Mouse (Mus musculus) common myeloid progenitor, adult 5-6 weeks (primary cell): Measurements from ENCODE around the gene Ccl20. TPM values are rescaled to one million over a fixed set of nuclear protein-coding genes. Genes with fewer than 3 reads are reported as not detected.

Experiments
- ATAC-seq: replicated peaks from 2 replicates; pipeline ENCODE4 v1.8.0; 2016; ENCODE audit warnings: low read depth, mild to moderate bottlenecking, moderate TSS enrichment, inconsistent platforms; ENCODE audit not compliant: poor library complexity, severe bottlenecking
- total RNA-seq: library from RNA; stranded (forward); fragments of 200-1000, 187-1606 nt; gene quantifications from 2 replicates; pipeline ENCODE4 v1.2.3, GENCODE M21; 2017

The Ccl20 gene
- total RNA-seq: not detected in 2 replicates

DNA sequence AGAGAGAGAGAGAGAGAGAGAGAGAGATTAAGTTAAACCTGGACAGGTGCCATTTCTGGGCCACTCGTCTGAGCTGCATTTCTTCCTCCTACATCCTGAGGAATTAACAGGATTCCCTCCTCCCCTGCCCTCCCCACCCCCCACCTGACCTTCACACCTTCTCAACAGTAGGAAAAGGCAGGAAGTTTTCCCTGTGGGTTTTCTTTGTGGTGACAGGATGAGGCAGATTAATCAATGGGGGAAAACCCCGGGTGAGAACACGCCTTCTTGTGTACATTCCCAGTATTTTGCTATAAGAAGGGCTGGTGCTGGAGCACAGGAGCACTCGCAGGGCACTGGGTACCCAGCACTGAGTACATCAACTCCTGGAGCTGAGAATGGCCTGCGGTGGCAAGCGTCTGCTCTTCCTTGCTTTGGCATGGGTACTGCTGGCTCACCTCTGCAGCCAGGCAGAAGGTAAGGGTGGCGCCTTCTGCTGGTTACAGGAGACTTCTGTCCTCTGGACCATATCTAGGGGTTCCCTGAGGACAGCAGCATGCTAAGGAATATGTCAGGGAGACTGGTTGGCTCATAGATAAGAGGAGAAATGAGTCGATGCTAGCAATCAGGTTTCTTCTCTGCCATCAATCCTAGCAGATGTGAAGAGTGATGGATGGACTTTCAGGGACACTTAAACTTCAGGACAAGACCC is at the start of gene Ccl20:
Ccl20 (plus strand) TSS at position 320 of the 691 bp plus-strand sequence.
- ATAC-seq: no peak

DNA sequence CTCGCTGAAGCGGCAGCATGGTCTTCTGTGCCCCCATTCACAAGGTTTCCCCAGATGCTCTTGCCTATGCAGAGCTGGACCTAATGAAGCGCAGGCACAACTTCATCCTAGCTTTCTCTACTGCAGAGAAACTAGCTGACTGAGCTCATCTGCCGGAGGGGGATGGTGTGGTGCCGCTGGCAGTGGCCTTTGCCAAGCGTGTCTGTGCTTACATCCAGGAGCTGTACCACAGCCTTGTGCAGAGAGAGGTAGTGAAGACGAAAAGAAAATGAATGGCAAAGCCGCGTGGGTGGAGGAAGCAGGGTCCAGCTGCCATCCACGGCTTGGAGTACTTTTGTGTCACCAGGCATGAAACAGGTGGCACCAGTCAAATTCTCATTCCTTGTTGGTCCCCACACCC is 49.4 kb upstream of the Ccl20 start:
- ATAC-seq: no peak

GRCm38 (mm10) chr1:83075526-83076189 is 40.9 kb upstream of the Ccl20 start:
- ATAC-seq: no peak

DNA sequence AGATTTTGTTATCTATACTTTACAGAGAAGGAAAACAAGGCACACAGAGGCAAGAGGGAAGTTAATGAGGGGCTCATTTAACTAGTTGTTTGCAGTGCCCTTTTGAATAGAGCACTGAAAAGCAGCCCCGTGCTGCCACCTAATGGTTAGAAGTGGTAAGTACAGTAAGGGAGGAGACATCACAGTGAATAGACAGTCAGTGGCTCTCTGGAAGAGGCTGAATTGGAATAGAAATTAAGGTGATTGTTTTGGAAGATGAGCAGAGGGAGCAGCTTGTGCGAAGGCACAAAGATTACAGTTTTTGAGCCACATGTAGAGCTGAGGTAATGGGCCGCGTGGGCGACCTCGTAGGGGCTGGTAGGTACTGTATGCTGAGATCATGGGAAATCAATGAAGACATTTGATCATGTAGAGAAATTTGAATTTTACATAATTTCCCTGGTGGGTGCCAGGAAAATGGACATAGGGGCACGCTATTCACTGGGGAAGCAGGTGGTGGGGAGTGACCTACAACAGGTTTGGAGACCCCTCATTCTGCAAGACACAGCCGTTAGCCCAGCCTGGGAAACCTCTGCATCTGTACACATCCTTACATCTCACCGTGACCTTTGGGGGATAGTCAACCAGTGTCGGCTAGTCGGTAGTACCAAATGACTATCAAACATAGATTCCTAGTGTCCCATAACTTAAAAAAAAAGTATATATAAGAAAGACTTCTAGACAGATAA is 40.2 kb upstream of the Ccl20 start:
- ATAC-seq: peak; percentile 98

- ATAC-seq: 0 out of 2 replicates have a peak, but pooled peaks have one; percentile 7
Observed at GRCm38 (mm10) chr1:83077016-83077415, 39.5 kb upstream of the Ccl20 start.

GRCm38 (mm10) chr1:83084790-83085189 is 31.8 kb upstream of the Ccl20 start:
- no peak for ATAC-seq

GRCm38 (mm10) chr1:83091268-83091667 is 25.3 kb upstream of the Ccl20 start:
- ATAC-seq: no peak

GRCm38 (mm10) chr1:83096935-83097334 is 19.6 kb upstream of the Ccl20 start:
- no peak for ATAC-seq

DNA sequence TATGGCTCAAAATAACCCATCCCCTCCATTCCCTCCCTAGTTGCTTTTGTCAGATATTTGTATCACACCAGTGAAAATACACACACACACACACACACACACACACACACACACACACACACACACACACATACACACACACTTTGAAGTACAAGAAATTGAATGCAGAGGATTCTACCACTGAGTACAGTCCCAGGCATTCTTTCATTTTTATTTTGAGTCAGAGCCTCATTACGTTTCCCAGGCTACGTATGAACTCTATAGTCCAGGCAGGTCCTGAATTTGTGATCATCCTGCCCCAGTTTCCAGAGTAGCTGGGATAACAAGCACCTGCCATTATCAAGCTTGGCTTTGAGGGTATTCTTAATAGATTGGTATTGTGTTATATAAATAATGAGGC is 17.4 kb upstream of the Ccl20 start:
- ATAC-seq: no peak

- no peak for ATAC-seq
Observed at GRCm38 (mm10) chr1:83099580-83100137, 16.9 kb upstream of the Ccl20 start.

- ATAC-seq: no peak
Observed at GRCm38 (mm10) chr1:83101891-83102290, 14.7 kb upstream of the Ccl20 start.

DNA sequence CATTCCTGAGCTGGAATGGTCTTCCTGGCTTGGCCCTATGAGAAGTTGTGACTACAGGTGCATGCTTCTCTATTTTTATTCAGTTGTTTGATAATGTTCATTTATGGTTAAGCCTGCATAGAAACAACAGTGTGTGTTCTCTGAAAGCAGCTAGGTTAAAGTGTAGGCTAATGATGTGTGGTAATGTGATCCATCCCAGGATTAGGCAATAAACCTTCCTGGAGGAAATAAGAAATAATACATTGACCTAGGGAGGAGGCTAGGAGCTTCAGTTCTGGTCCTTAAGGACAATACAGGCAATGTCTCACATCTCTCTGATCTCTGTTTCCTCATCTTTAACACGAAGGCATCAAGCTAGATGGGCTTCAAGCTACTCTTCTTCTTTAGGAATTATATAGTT is 11.1 kb upstream of the Ccl20 start:
- ATAC-seq: no peak

GRCm38 (mm10) chr1:83107410-83107978 is 9.1 kb upstream of the Ccl20 start:
- ATAC-seq: no peak

DNA sequence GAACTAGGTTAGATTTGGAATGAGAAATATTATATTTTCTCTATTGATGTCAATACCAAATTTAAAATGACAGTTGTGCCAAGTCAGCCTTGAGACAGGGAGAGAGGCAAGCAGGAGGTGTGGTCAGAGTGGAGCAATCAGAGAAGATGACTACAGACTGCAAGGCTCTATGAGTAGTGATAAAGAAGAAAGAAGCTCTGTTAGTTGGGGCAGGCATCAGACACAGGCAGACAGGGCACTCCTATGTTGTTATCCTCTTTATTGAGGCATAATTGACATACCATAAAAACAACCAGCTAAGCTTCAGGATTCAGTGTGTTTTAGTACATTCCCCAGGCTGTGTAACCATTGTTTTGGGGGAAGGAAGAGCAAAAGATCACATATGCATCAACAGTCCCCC is 5.6 kb upstream of the Ccl20 start:
- ATAC-seq: no peak

GRCm38 (mm10) chr1:83111726-83112125 is 4.8 kb upstream of the Ccl20 start:
- ATAC-seq: no peak

GRCm38 (mm10) chr1:83117217-83117616 is 651 bp downstream of the Ccl20 start:
- ATAC-seq: no peak

DNA sequence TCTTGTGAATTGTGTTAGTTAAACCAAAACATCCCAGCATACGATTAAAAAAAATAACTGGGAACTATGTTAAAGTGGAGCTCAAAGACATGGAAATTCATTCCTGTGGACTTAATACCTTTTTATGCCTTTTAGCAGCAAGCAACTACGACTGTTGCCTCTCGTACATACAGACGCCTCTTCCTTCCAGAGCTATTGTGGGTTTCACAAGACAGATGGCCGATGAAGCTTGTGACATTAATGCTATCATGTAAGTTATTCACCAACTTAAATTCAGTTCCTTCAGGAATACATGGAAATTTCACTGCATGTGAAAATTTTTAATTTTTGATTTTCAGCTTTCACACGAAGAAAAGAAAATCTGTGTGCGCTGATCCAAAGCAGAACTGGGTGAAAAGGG is 1.1 kb downstream of the Ccl20 start:
- ATAC-seq: no peak

DNA sequence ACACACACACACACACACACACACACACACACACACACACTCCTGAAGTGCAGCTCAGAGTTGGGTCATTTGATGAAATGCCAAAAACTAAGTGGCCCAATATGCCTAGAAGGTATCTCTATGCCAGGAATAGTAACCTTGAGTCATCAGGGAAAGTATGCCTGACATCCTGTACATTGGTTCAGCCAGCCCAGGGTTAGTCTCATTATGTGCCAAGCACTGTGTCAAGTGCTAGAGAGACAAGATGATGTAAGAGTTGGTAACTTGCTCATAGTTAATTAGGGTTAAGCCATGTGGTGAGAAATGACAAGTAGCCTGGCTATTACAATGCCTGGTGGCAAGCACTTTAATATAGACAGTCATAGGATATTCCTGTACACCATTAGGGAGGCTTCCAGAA is 3.3 kb downstream of the Ccl20 start:
- ATAC-seq: no peak

- no peak for ATAC-seq
Observed at GRCm38 (mm10) chr1:83120312-83120711, 3.7 kb downstream of the Ccl20 start.

GRCm38 (mm10) chr1:83123201-83123600 is 6.6 kb downstream of the Ccl20 start:
- ATAC-seq: no peak

DNA sequence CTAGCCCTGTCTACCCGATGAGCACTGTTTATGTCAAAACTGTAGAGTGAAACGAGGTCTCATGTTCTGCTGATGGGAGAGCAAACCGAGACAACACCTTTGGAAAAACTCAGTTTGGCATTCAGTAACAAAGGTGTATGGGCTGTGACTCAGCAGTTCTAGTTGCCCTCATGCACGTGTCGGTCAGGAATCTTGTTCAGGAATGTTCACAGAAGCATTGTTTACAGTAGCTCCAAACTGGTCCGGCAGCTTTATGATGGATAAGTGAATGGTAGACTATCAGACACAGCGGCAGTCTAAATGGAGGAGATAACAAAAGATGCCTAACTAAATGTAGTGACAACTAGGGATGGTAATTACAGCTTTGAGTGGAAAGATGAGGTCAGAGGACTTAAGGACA is 19.3 kb downstream of the Ccl20 start:
- ATAC-seq: no peak
